Mouse (Mus musculus): Measurements from ENCODE around the gene Prtn3.

GRCm38 (mm10) chr10:79883297-79884084 lies 9.2 kb downstream of the Prtn3 start:
- TF ChIP-seq CTCF (IDR thresholded peaks at IDR 0.05; ENCODE audit: borderline replicate concordance, extremely low read depth, insufficient read depth, insufficient read length) (peak; percentile 92), POLR2A (IDR thresholded peaks at IDR 0.05; ENCODE audit: borderline replicate concordance, extremely low read depth, insufficient read depth, insufficient read length, poor library complexity, severe bottlenecking) (no peak)

All from brain, embryonic 14.5 days (tissue).